Mouse (Mus musculus) right cerebral cortex, postnatal 4 days (tissue): ENCODE results near the gene Tmx2.
"Not testable (repeated sequence)": the region's sequence is repeated elsewhere in the genome, so short reads cannot be mapped to it uniquely, and the experiment has no call there.

Source experiments
- DNase-seq: peaks from one replicate; pipeline ENCODE4 v3.0.0-alpha.2; 2022

Tmx2 gene

DNA sequence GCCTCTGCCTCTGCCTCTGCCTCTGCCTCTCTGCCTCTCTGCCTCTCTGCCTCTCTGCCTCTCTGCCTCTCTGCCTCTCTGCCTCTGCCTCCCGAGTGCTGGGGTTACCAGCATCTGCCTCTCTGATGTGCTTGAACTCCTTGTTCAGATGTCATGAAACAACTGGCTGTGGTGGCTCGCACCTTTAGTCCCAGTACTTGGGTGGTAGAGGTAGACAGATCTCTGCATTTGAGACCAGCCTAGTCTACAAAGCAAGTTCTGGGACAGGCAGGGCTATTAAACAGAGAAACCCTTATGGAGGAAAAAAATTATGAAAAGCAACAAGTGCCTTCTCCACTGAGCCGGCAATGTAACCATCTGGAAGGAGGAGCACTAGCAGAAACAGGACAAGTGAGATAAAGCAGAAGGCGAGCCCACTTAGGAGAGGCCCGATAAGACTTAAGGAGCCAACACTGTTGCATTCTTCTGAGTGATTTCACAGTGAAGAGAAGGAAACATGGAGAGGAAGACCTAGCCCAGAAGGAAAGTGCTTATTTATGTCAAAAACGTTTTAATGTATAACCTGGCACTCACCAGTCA is 3.8 kb upstream of the Tmx2 start:
- DNase-seq, result no peak

DNA sequence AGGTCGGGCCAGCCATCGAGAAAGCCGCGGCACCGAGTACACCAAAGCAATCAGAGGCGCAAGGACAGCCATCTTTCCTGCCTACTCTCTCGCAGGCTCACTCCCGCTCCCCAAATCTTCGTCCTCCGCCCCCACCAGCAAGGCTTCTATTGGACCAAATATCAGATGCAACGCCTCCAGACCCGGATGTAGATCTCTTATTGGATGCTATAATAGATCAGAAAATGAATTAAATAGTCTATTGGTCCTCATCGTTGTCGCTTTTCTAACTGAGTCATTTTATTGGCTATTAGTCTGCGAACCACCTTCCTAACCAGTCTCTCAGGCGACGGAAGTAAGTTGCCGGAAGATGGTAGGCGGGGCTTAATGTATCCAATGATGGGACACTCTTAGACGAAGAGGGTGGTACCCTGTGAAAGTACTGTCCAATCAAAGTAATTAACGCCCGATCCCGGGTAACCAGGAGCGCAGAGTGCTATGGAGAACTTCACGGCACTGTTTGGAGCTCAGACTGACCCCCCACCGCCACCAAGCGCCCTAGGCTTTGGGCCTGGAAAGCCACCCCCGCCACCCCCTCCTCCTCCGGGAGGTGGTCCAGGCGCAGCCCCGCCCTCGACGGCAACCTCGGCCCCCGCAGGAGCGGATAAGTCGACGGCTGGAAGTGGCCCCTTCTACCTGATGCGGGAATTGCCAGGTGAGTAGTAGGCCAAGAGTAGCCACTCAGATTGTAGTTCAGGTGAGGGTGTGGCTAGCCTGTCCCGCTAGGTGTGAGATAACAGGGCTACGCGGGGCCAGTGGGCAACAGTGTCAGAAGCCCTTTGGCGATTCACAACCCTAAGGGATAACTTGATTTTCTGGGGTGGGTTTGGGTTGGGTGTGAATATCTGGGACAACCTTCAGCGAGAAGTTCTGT is 716 bp downstream of the Tmx2 start, which contains the start of the genes Gm28635 and Med19:
Gene Gm28635, minus strand, starts transcription at position 74 of the 913 bp plus-strand sequence.
Gene Med19, plus strand, starts transcription at position 435 of the 913 bp plus-strand sequence.
- DNase-seq, result peak; percentile 79

GRCm38 (mm10) chr2:84677270-84677967 is 1.5 kb downstream of the Tmx2 start:
- DNase-seq, result no peak

DNA sequence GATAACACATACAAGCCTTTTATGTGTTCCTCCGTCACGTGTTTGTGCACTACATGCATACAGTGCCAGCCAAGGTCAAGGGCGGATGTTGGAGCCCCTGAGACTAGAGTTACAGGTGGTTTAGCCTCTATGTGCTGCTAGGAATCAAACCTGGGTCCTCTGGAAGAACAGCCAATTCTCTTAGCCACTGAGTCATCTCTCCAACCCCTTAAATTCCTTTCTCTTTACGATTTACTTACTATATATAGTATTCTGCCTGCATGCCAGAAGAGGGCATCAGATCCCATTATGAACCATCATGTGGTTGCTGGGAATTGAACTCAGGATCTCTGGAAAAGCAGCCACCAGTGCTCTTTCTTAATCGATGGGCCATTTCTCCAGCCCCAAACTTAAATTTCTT is 7.4 kb downstream of the Tmx2 start:
- not testable (repeated sequence) for DNase-seq

DNA sequence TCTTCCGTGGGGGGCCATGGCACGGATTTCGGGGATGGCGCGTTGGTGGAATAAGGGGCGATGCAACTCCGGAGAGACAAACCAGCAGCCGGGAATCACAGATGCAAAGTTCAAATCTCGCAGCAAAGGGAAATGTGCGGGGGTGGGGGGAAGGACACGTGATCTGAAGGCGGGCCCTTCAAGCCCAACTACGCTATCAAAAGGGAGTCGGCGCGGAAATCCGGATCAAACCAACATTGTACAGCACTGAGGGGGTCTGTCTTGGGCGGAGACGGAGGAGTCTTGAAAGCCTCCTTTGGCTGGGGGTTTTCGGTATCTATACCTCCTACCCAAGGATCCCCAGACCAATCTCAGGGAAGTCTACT is 8.4 kb downstream of the Tmx2 start, which contains the start of gene Selenoh:
Gene Selenoh, minus strand, starts transcription at position 202 of the 365 bp plus-strand sequence.
- DNase-seq, result peak; percentile 89

DNA sequence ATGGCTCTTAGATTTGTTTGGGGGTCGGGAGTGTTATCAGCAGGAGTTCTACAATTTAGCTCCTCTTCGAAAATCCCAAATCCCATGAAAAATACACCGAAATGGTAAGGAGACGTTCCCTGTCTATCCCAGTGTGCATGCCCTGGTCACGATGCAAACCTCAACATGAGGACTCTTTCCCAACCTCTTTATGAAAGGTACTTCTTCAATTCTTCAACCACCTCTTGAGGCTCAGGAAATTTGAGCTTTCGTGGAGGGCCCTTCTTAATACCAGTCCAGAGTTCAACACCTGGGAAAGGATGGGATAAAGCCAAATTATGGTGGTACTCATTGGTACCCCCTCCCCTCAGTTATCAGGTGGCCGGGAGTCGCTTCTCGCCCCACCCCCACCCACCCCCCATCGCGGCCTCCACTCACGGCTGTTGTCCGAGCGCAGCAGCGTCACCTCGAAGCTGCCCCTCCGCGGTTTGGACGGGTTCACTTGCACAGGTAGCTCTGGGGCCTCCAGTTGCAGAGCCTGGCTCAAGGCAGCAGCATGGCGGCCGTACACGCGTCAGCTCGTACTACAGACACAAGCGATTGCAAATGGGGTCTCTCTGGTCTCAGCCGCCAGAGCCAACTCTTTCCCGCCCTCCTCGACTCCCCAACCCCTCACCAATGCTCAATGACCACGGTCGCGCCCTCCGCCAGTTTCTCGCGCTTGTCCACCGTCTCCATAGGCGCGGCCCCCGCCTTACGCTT is 8.9 kb downstream of the Tmx2 start:
- no peak for DNase-seq

GRCm38 (mm10) chr2:84666081-84666480 is 12.9 kb downstream of the Tmx2 start:
- DNase-seq, result no peak

DNA sequence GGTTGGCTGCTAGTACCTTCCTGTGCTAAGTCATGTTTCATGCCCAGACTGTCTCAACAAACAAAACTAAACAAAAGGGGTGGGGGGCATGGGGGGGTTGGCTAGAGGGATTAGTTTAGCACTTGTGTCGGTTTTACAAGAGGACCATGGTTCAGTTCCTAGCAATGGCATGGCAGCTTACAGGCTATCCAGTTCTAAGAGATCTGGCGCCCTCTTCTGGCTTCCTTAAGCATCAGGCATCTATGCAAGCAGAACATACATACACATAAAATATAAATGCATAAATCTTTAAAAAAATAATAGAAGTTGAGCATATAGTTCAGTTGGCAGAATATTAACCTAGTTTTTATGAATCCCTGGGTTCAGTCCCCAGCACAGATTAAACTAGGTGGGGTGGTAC is 16.1 kb downstream of the Tmx2 start:
- DNase-seq, result peak; percentile 42

DNA sequence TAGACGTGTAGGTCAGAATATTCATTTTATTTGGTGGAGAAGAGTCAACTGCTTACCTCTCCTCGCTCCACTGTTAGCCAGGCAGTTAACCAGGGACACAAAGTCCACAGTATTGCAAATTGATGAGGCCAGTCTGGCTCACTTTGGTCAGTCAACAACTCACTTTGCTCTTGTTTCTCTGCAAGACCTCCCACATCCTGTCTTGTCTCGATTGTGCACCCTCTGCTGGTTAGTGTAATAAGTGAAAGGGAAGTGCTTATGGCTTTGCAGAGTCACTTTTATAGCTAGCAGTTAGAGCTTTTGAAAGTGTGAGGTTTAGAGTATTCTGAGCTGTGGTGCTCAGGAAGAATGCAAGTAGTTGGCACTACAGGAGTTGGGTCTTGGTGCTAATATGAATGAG is 18.7 kb downstream of the Tmx2 start:
- no peak for DNase-seq

- DNase-seq, result no peak
These were observed 20.1 kb downstream of the Tmx2 start, which contains the start of gene Btbd18 for GRCm38 (mm10) chr2:84658806-84659205. Gene Btbd18 (plus strand): TSS chr2:84659079.

DNA sequence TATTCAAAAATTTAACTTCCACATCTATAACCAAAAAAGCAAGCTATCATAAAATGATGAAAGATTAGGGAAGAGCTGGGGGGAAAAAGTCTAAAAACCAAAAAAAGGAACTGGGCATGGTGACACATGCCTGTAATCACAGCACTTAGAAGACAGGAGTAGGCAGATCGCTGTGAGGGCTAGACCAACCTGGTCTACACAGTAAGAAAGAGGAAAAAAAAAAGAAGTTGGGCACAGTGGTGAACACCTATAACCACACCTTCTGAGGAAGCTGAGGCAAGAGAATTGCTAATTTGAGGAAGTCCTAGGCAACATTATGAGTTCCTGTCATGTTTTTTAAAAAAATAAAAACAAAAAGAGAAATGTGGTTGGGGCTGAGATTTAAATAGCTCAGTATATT is 23.1 kb downstream of the Tmx2 start:
- DNase-seq, result no peak

GRCm38 (mm10) chr2:84653354-84653753 is 25.6 kb downstream of the Tmx2 start:
- no peak for DNase-seq

GRCm38 (mm10) chr2:84650464-84651195 is 28.3 kb downstream of the Tmx2 start, which contains the start of gene Ctnnd1:
Gene Ctnnd1 (minus strand): TSS chr2:84650765.
- peak; percentile 66 for DNase-seq

GRCm38 (mm10) chr2:84649674-84650073 is 29.3 kb downstream of the Tmx2 start:
- no peak for DNase-seq

DNA sequence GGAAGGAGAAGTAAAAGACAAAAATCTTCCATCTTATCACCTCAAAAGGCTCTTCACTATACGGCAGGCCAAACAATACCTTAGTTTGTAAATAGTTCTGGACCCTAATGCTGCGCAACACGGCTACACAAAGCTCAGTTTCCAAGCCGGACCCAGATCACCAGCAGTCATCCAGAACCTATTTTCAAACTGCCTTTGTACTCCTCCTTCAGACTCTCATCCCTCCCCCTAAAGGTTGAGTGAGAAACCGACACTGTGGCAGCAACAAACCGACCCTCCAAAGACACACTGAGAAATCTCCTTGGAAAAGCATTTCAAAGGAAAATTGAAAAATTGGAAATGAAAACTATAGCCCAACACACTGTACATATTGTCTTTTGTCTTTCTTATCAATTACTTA is 30.6 kb downstream of the Tmx2 start:
- no peak for DNase-seq

DNA sequence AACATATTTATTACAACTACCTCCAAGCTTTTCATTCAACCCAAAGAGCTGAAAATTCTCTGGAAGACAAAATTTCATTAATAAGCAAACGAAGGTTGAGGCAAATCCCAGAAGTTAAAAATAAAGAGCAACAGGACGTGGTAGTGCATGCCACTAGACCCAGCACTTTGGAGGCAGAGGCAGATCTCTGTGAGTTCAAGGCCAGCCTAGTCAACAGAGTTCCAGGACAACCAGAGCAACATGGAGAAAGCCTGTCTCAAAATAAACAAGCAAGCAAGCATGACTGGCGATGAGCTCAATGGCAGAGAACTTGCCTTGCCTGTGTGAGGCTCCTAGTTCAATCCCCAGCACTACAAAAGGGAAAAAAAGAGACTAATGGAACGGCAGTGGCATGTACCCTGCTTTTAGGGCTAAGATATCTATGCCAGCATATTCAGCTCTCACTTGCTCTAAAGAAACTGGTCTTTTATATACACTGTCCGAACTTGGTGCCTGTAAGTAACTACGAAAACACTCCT is 31.8 kb downstream of the Tmx2 start:
- DNase-seq, result no peak

GRCm38 (mm10) chr2:84646138-84646537 is 32.8 kb downstream of the Tmx2 start:
- no peak for DNase-seq

- no peak for DNase-seq
These were observed 38.1 kb downstream of the Tmx2 start for GRCm38 (mm10) chr2:84640833-84641232.

DNA sequence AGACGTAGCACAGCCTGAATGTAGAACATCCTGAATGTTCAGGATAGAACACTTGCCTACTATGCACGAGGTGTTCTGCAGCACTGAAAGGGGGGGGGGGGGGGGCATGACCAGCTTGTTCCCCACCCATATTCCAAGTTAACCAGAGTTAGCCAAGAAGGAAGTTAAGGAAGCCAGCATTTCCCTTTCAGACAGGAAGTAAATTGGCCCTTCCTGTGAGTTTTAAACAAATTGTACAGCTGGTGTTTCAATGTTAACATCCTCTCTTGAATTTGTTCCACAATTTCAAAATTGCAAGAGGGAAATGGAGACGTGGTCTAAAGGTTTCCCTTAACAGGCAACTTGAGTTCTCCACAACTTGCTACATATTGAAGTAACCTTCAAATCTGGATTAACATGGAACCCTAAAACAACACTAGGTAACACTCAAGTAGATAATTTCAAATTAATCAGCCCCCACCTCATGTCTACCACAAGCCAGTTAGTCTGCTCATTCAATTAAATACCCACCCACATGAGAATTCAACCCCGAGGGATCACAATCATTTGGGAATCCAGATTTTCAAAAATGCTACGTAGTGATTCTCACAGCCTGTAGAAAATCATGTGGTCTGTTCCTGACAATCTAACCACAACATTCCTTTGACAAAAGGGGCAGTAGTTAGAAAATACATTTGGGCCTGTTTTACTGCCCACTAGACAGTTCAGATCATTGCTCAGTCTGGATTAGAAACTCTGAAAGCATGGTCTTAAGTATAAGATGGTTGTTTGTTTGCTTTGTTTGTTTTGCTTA is 40.3 kb downstream of the Tmx2 start:
- DNase-seq, result no peak

- no peak for DNase-seq
These were observed 41.3 kb downstream of the Tmx2 start for GRCm38 (mm10) chr2:84637452-84638165.
